Mouse (Mus musculus) CH12.LX (cell line): ENCODE results near the gene Tex22. TPM values are rescaled to one million over a fixed set of nuclear protein-coding genes. Genes with fewer than 3 reads are reported as not detected.

Experiments
- DNase-seq: peaks from one replicate; pipeline ENCODE4 v3.0.0-alpha.2; 2013; ENCODE audit errors: extremely low read depth
- H3K27ac ChIP-seq: 2 replicates; pipeline ENCODE4 v1.5.1; 2012; ENCODE audit warnings: low read depth, mild to moderate bottlenecking, control low read depth, moderate library complexity; ENCODE audit not compliant: insufficient read depth
- H3K27me3 ChIP-seq: replicated peaks from 2 replicates; pipeline ENCODE3; 2012; ENCODE audit warnings: inconsistent platforms
- H3K36me3 ChIP-seq, 2 experiments: replicated peaks in 1 of 2; 2 replicates each; pipeline versions ENCODE3 to v1.6.1; 2012; ENCODE audit warnings: inconsistent platforms in 1 of 2, low read length in 1 of 2, mild to moderate bottlenecking in 1 of 2, mixed read lengths in 1 of 2, moderate library complexity in 1 of 2; ENCODE audit not compliant: control insufficient read depth in 1 of 2, insufficient read depth in 1 of 2
- H3K4me1 ChIP-seq, 2 experiments: 2 replicates each; pipeline ENCODE4 v1.6.1; 2012; ENCODE audit warnings: inconsistent platforms in 1 of 2, moderate library complexity in 1 of 2; ENCODE audit not compliant: insufficient read depth in 2 of 2, control insufficient read depth in 1 of 2
- H3K4me2 ChIP-seq: 2 replicates; pipeline ENCODE4 v1.6.1; 2012; ENCODE audit warnings: low read depth, mild to moderate bottlenecking, control low read depth; ENCODE audit not compliant: poor library complexity, insufficient read depth, severe bottlenecking
- H3K4me3 ChIP-seq, 3 experiments: fragments of 150-350 bp in 1 of 3; sonication (generic) in 1 of 3; replicated peaks in 1 of 3; 2 replicates each; pipeline versions ENCODE3 to v1.5.1; 2011 to 2012; ENCODE audit warnings: low read depth in 2 of 3, low read length in 2 of 3, mild to moderate bottlenecking in 2 of 3, moderate library complexity in 2 of 3, control low read depth in 1 of 3, improper control_type of control experiment in 1 of 3, inconsistent platforms in 1 of 3, mixed read lengths in 1 of 3; ENCODE audit not compliant: poor library complexity in 1 of 3
- H3K79me2 ChIP-seq: replicated peaks from 2 replicates; pipeline ENCODE4 v1.6.1; 2012; ENCODE audit warnings: mild to moderate bottlenecking, moderate library complexity; ENCODE audit not compliant: control insufficient read depth, poor library complexity, insufficient read depth, severe bottlenecking; ENCODE audit errors: extremely low read depth
- H3K9ac ChIP-seq: 2 replicates; pipeline ENCODE4 v1.6.1; 2012; ENCODE audit warnings: low read depth, mild to moderate bottlenecking, control low read depth, moderate library complexity; ENCODE audit not compliant: insufficient read depth
- H3K9me3 ChIP-seq: replicated peaks from 2 replicates; pipeline ENCODE3; 2012; ENCODE audit warnings: low read length, inconsistent platforms, mixed read lengths
- CHD1 ChIP-seq: IDR thresholded peaks from 2 replicates; pipeline ENCODE4 v1.6.1; 2012; ENCODE audit warnings: low read depth, low read length, improper control_type of control experiment, inconsistent platforms
- CTCF ChIP-seq, 2 experiments: IDR thresholded peaks in 1 of 2; conservative IDR thresholded peaks in 1 of 2; 2 replicates each; pipeline ENCODE4 v1.5.1; 2011 to 2012; ENCODE audit warnings: low read depth in 2 of 2, low read length in 2 of 2, improper control_type of control experiment in 1 of 2, inconsistent platforms in 1 of 2, mild to moderate bottlenecking in 1 of 2, moderate library complexity in 1 of 2
- E2F4 ChIP-seq: IDR thresholded peaks from 2 replicates; pipeline ENCODE4 v1.6.1; 2011; ENCODE audit warnings: low read depth, low read length, improper control_type of control experiment; ENCODE audit not compliant: insufficient replicate concordance
- EP300 ChIP-seq: IDR thresholded peaks from 2 replicates; pipeline ENCODE4 v1.6.1; 2011; ENCODE audit warnings: low read length, improper control_type of control experiment
- ETS1 ChIP-seq: conservative IDR thresholded peaks from 2 replicates; pipeline ENCODE4 v1.6.1; 2012; ENCODE audit warnings: low read depth, mild to moderate bottlenecking, inconsistent platforms, low read length, improper control_type of control experiment, moderate library complexity
- GABPA ChIP-seq: IDR thresholded peaks from 2 replicates; pipeline ENCODE4 v1.6.1; 2012; ENCODE audit warnings: low read depth, low read length, improper control_type of control experiment, inconsistent platforms; ENCODE audit not compliant: insufficient replicate concordance
- IRF4 ChIP-seq: IDR thresholded peaks from 2 replicates; pipeline ENCODE4 v1.6.1; 2014; ENCODE audit warnings: low read depth, mild to moderate bottlenecking, inconsistent platforms, low read length, improper control_type of control experiment
- JUN ChIP-seq: IDR thresholded peaks from 2 replicates; pipeline ENCODE4 v1.6.1; 2011; ENCODE audit warnings: low read depth, mild to moderate bottlenecking, low read length, improper control_type of control experiment, moderate library complexity; ENCODE audit not compliant: insufficient read depth
- JUND ChIP-seq: conservative IDR thresholded peaks from 2 replicates; pipeline ENCODE4 v1.6.1; 2011; ENCODE audit warnings: low read depth, low read length, improper control_type of control experiment
- MXI1 ChIP-seq: IDR thresholded peaks from 2 replicates; pipeline ENCODE4 v1.6.1; 2011; ENCODE audit warnings: mild to moderate bottlenecking, low read depth, low read length, improper control_type of control experiment
- MYC ChIP-seq: IDR thresholded peaks from 2 replicates; pipeline ENCODE4 v1.6.1; 2011; ENCODE audit warnings: low read depth, mild to moderate bottlenecking, improper control_type of control experiment, low read length
- NELFE ChIP-seq: IDR thresholded peaks from 2 replicates; pipeline ENCODE4 v1.6.1; 2011; ENCODE audit warnings: low read depth, low read length, improper control_type of control experiment
- POLR2AphosphoS2 ChIP-seq: IDR thresholded peaks from 2 replicates; pipeline ENCODE4 v1.6.1; 2011; ENCODE audit warnings: low read depth, low read length, improper control_type of control experiment
- RAD21 ChIP-seq: IDR thresholded peaks from 2 replicates; pipeline ENCODE4 v1.6.1; 2011; ENCODE audit warnings: low read depth, mild to moderate bottlenecking, low read length, improper control_type of control experiment, moderate library complexity
- RCOR1 ChIP-seq: conservative IDR thresholded peaks from 2 replicates; pipeline ENCODE4 v1.6.1; 2012; ENCODE audit warnings: low read depth, mild to moderate bottlenecking, inconsistent platforms, low read length, improper control_type of control experiment
- SIN3A ChIP-seq: IDR thresholded peaks from 2 replicates; pipeline ENCODE4 v1.6.1; 2012; ENCODE audit warnings: low read length, improper control_type of control experiment, inconsistent platforms
- SMC3 ChIP-seq: IDR thresholded peaks from 2 replicates; pipeline ENCODE4 v1.6.1; 2011; ENCODE audit warnings: low read depth, low read length, improper control_type of control experiment
- TCF12 ChIP-seq: IDR thresholded peaks from 2 replicates; pipeline ENCODE4 v1.6.1; 2014; ENCODE audit warnings: low read depth, mild to moderate bottlenecking, inconsistent platforms, low read length, improper control_type of control experiment
- UBTF ChIP-seq: IDR thresholded peaks from 2 replicates; pipeline ENCODE4 v1.6.1; 2012; ENCODE audit warnings: low read depth, mild to moderate bottlenecking, inconsistent platforms, low read length, improper control_type of control experiment, moderate library complexity
- USF1 ChIP-seq: IDR thresholded peaks from 2 replicates; pipeline ENCODE4 v1.6.1; 2014; ENCODE audit warnings: low read depth, mild to moderate bottlenecking, inconsistent platforms, low read length, improper control_type of control experiment
- ZC3H11A ChIP-seq: IDR thresholded peaks from 2 replicates; pipeline ENCODE4 v1.6.1; 2012; ENCODE audit warnings: low read depth, mild to moderate bottlenecking, inconsistent platforms, low read length, improper control_type of control experiment
- ZMIZ1 ChIP-seq: IDR thresholded peaks from 2 replicates; pipeline ENCODE4 v1.6.1; 2012; ENCODE audit warnings: low read depth, mild to moderate bottlenecking, inconsistent platforms, low read length, improper control_type of control experiment
- dilution Hi-C: fragments of 300-500 bp; cut with MboI; formaldehyde crosslinking; loops from 2 replicates; pipeline ENCODE4 v1.14.3; 2020; ENCODE audit warnings: low sequenced_read_pairs; ENCODE audit not compliant: extremely low pct_unique_long_range_greater_than_20kb, extremely low pct_ligation_motif_present
- in situ Hi-C: fragments of 300-500 bp; cut with MboI; formaldehyde crosslinking; loops from 3 replicates; pipeline ENCODE4 v1.14.3; 2019; ENCODE audit warnings: low sequenced_read_pairs, low pct_ligation_motif_present, low pct_unique_long_range_greater_than_20kb, mixed read lengths
- polyA plus RNA-seq: library from polyadenylated mRNA; unstranded; fragments of >175 nt; gene quantifications from 2 replicates; pipeline ENCODE4 v1.2.1, GENCODE M21; 2012; ENCODE audit warnings: low read depth; ENCODE audit not compliant: insufficient read length
- total RNA-seq, 2 experiments: library from RNA; depleted of rRNA; stranded (reverse); fragments of 300-350 nt in 1 of 2; fragments of >200 nt in 1 of 2; gene quantifications; 2 replicates each; pipeline ENCODE4 v1.2.3; 2012 to 2014

The Tex22 gene
- total and polyA plus RNA-seq, 3 experiments: 0.21 TPM; not detected in 2

DNA sequence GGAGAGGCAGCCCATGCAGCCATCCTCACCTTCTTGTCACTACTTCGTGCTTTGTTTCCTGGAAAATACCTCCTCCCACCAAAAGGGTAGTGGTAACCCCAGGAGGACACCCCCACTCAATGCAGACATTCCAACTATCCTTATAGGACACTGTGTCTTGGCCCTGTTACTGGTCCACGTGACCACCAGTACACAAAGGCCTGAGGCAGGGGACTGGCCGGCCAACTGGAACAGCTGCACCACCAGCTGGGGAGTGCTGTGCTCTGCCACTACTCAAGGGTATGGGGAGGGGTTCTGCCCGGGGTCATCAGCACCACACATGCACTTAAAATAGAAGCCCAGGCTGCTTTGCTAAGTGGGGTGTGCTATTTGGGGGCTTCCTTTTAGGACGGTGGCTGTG lies 46.2 kb upstream of the Tex22 start:
- H3K79me2 ChIP-seq: no peaks in the 10 kb centered on the region
- DNase-seq: no peak
- H3K36me3 ChIP-seq: peaks cover 0 to 27% of the 10 kb centered on the region in 2 experiments
- peaks cover 4% of the 10 kb centered on the region for H3K9me3 ChIP-seq
- in situ Hi-C loops: no loop called here
- H3K27ac ChIP-seq: no peak overlapping the region
- no peak for TF ChIP-seq USF1
- no peak for TF ChIP-seq EP300
- H3K4me1 ChIP-seq: peaks cover 27 to 59% of the 10 kb centered on the region in 2 experiments
- no peak overlapping the region for H3K4me3 ChIP-seq
- dilution Hi-C loops: no loop called here
- H3K4me2 ChIP-seq: no peak overlapping the region
- no peak overlapping the region for H3K9ac ChIP-seq
- H3K27me3 ChIP-seq: no peaks in the 10 kb centered on the region

GRCm38 (mm10) chr12:113028898-113029297 lies 45.4 kb upstream of the Tex22 start:
- H3K27me3 ChIP-seq: no peaks in the 10 kb centered on the region

GRCm38 (mm10) chr12:113030046-113030445 lies 44.3 kb upstream of the Tex22 start:
- H3K4me2 ChIP-seq: no peak overlapping the region
- H3K9me3 ChIP-seq: peaks cover 4% of the 10 kb centered on the region
- no peak overlapping the region for H3K4me3 ChIP-seq
- in situ Hi-C loops: no loop called here
- H3K27ac ChIP-seq: no peak overlapping the region
- peaks cover 14 to 39% of the 10 kb centered on the region in 2 experiments for H3K4me1 ChIP-seq
- peaks cover 0 to 21% of the 10 kb centered on the region in 2 experiments for H3K36me3 ChIP-seq
- no peaks in the 10 kb centered on the region for H3K79me2 ChIP-seq
- no peak for DNase-seq
- TF ChIP-seq NELFE (no peak), RCOR1 (no peak), GABPA (no peak), MYC (no peak), ETS1 (no peak), TCF12 (no peak), SMC3 (no peak), POLR2AphosphoS2 (no peak), CTCF (conservative IDR thresholded peaks at IDR 0.05 in 1 of 2, IDR thresholded peaks at IDR 0.05 in 1 of 2; ENCODE audit: low read depth in 2 of 2, low read length in 2 of 2) (no peak), RAD21 (no peak), ZMIZ1 (no peak), SIN3A (no peak), JUN (no peak), UBTF (no peak), E2F4 (no peak), JUND (no peak)
- TF ChIP-seq, all 38 proteins: peak for 0
- dilution Hi-C loops: no loop called here
- no peaks in the 10 kb centered on the region for H3K27me3 ChIP-seq
- no peak overlapping the region for H3K9ac ChIP-seq

More at GRCm38 (mm10) chr12:113028898-113029297, 45.4 kb upstream of the Tex22 start:
- in situ Hi-C loops (no loop called here), dilution Hi-C loops (no loop called here)
- Histone ChIP-seq H3K27ac (no peak overlapping the region), H3K79me2 (no peaks in the 10 kb centered on the region), H3K4me3 (no peak overlapping the region), H3K9me3 (peaks cover 4% of the 10 kb centered on the region), H3K4me2 (no peak overlapping the region), H3K36me3 (peaks cover 0 to 26% of the 10 kb centered on the region in 2 experiments), H3K4me1 (peaks cover 20 to 51% of the 10 kb centered on the region in 2 experiments)
- DNase-seq: no peak
- TF ChIP-seq CHD1: no peak
- no peak for TF ChIP-seq UBTF
- no peak for TF ChIP-seq MYC
- TF ChIP-seq RCOR1: no peak
- TF ChIP-seq E2F4: no peak
- no peak for TF ChIP-seq MXI1
- no peak for TF ChIP-seq IRF4
- TF ChIP-seq ZC3H11A: no peak
- TF ChIP-seq CTCF (conservative IDR thresholded peaks at IDR 0.05 in 1 of 2, IDR thresholded peaks at IDR 0.05 in 1 of 2; ENCODE audit: low read depth in 2 of 2, low read length in 2 of 2): no peak
- TF ChIP-seq, all 38 proteins: peak for 0
- no peak overlapping the region for H3K9ac ChIP-seq
